Mouse (Mus musculus) intestine, embryonic 14.5 days (tissue): ENCODE data around the gene Agbl4. TPM values are rescaled to one million over a fixed set of nuclear protein-coding genes. Genes with fewer than 3 reads are reported as not detected.

Source experiments
- ATAC-seq: fragments of 200-750 bp; cut with Nextera tagmentation; replicated peaks from 2 replicates; pipeline ENCODE4 v1.8.0; 2017; ENCODE audit warnings: low read depth, moderate number of reproducible peaks, moderate TSS enrichment, moderate library complexity; ENCODE audit not compliant: low FRiP score, low TSS enrichment
- DNase-seq: peaks from one replicate; pipeline ENCODE4 v3.0.0-alpha.2; 2018; ENCODE audit warnings: low spot score
- H3K27ac ChIP-seq: fragments of 300-500 bp; sonication (generic); 2 replicates; pipeline ENCODE4 v1.5.1; 2014; ENCODE audit warnings: low read depth, mild to moderate bottlenecking, control low read depth
- H3K27me3 ChIP-seq: fragments of 300-500 bp; sonication (generic); replicated peaks from 2 replicates; pipeline ENCODE4 v1.6.1; 2014; ENCODE audit warnings: low read length, control low read depth; ENCODE audit not compliant: control insufficient read depth, insufficient read depth
- H3K36me3 ChIP-seq: fragments of 300-500 bp; sonication (generic); 2 replicates; pipeline ENCODE4 v1.6.1; 2014; ENCODE audit warnings: low read length, control low read depth; ENCODE audit not compliant: control insufficient read depth, insufficient read depth
- H3K4me1 ChIP-seq: fragments of 300-500 bp; sonication (generic); replicated peaks from 2 replicates; pipeline ENCODE4 v1.6.1; 2014; ENCODE audit warnings: low read length, control low read depth, mixed read lengths; ENCODE audit not compliant: control insufficient read depth, insufficient read depth
- H3K4me2 ChIP-seq: fragments of 300-500 bp; sonication (generic); 2 replicates; pipeline ENCODE4 v1.6.1; 2014; ENCODE audit warnings: low read length
- H3K4me3 ChIP-seq: fragments of 300-500 bp; sonication (generic); 2 replicates; pipeline ENCODE4 v1.5.1; 2014; ENCODE audit warnings: low read depth, low read length, control low read depth, mixed read lengths
- H3K9ac ChIP-seq: fragments of 300-500 bp; sonication (generic); 2 replicates; pipeline ENCODE4 v1.6.1; 2014; ENCODE audit warnings: mild to moderate bottlenecking, low read length
- H3K9me3 ChIP-seq: fragments of 300-500 bp; sonication (generic); 2 replicates; pipeline ENCODE4 v1.6.1; 2016; ENCODE audit warnings: low read length, control low read depth; ENCODE audit not compliant: control insufficient read depth
- WGBS: fragments of 180-500 bp; shearing (Covaris S2); extraction: QIAGEN DNeasy Blood & Tissue Kit; methylation state at CpG from one replicate; pipeline ENCODE4 v1.1.7; 2014; 5-methylcytosine and 5-hydroxymethylcytosine counted together
- polyA plus RNA-seq: library from polyadenylated mRNA; unstranded; fragments of >200 nt; fragmentation: Nextera tagmentation; extraction: Ambion mirVana; gene quantifications from 2 replicates; pipeline ENCODE4 v1.2.1, GENCODE M21; 2014

The Agbl4 gene
- polyA plus RNA-seq, 1 experiment from 2014 or later: 0.39 TPM

- H3K36me3 ChIP-seq: no peaks in the 10 kb centered on the region
- H3K9ac ChIP-seq: no peak overlapping the region
- H3K4me1 ChIP-seq: no peaks in the 10 kb centered on the region
- 76% methylated on average over 4 of the region's 4 CpGs for WGBS
- H3K9me3 ChIP-seq: no peaks in the 10 kb centered on the region
- ATAC-seq (no peak), DNase-seq (no peak)
- no peaks in the 10 kb centered on the region for H3K27me3 ChIP-seq
- no peak overlapping the region for H3K4me2 ChIP-seq
- H3K27ac ChIP-seq: no peak overlapping the region
- H3K4me3 ChIP-seq: no peak overlapping the region
Observed at GRCm38 (mm10) chr4:110788596-110788995, 391.1 kb downstream of the Agbl4 start.

- 73% methylated on average over 4 of the region's 4 CpGs for WGBS
- no peak overlapping the region for H3K9ac ChIP-seq
Observed at GRCm38 (mm10) chr4:110799902-110800301, 402.4 kb downstream of the Agbl4 start.

GRCm38 (mm10) chr4:110810947-110811346, 413.5 kb downstream of the Agbl4 start:
- ATAC-seq (peak; percentile 66; the same call in 1 of the 2 replicates), DNase-seq (no peak)
- H3K27me3 ChIP-seq: no peaks in the 10 kb centered on the region
- no peak overlapping the region for H3K4me2 ChIP-seq
- H3K4me3 ChIP-seq: no peak overlapping the region
- WGBS: 68% methylated on average over 1 of the region's 1 CpGs
- H3K9me3 ChIP-seq: no peaks in the 10 kb centered on the region
- no peaks in the 10 kb centered on the region for H3K36me3 ChIP-seq
- no peak overlapping the region for H3K27ac ChIP-seq
- no peak overlapping the region for H3K9ac ChIP-seq
- H3K4me1 ChIP-seq: no peaks in the 10 kb centered on the region

More at GRCm38 (mm10) chr4:110799902-110800301, 402.4 kb downstream of the Agbl4 start:
- Histone ChIP-seq H3K9me3 (no peaks in the 10 kb centered on the region), H3K4me2 (no peak overlapping the region), H3K4me1 (no peaks in the 10 kb centered on the region), H3K4me3 (no peak overlapping the region), H3K27me3 (no peaks in the 10 kb centered on the region), H3K36me3 (no peaks in the 10 kb centered on the region), H3K27ac (no peak overlapping the region)
- no peak for DNase-seq
- no peak for ATAC-seq

- no peak for ATAC-seq
- WGBS: 52% methylated on average over 1 of the region's 1 CpGs
Observed at GRCm38 (mm10) chr4:110832776-110833175, 435.3 kb downstream of the Agbl4 start.

DNA sequence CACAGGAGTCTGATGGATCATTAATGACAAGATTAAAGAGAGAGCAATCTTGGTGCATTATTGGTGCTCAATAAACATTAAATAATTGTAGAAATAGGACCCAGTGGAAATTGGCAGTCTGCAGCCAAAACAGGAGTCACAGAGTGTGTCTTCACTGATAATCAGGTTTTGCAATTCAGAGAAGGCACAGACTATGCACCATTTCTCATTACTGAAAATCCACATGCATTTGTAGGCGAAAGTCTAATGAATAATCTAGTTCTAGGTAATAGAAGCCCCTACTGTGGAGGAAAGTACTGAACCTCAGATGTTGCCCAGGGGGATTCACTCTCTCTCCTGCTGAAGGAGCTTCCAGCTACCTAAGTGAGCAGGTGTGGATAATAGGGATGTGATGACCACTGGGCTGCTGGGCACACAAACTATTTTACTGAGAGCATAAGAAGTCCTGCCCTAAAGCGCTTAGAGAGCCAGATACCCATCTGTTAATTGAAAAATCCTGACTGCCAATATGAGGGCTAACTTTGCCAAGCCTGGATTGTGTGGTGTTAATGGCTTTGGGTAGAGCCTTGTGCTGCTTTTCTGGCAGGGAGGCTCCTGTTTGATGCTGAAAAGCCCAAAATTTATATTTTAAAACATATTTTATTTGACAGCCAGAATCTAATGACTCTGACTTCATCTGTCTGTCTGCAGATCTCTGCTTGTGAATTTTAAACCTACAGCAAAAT, 482.4 kb downstream of the Agbl4 start:
- H3K9me3 ChIP-seq: no peaks in the 10 kb centered on the region
- 86% methylated on average over 2 of the region's 2 CpGs for whole genome bisulfite sequencing
- no peak for DNase-seq

More at GRCm38 (mm10) chr4:110832776-110833175, 435.3 kb downstream of the Agbl4 start:
- H3K27me3 ChIP-seq: no peaks in the 10 kb centered on the region
- DNase-seq: no peak
- no peaks in the 10 kb centered on the region for H3K4me1 ChIP-seq
- H3K36me3 ChIP-seq: no peaks in the 10 kb centered on the region
- no peak overlapping the region for H3K9ac ChIP-seq
- H3K9me3 ChIP-seq: no peaks in the 10 kb centered on the region
- no peak overlapping the region for H3K27ac ChIP-seq
- no peak overlapping the region for H3K4me2 ChIP-seq
- no peak overlapping the region for H3K4me3 ChIP-seq

GRCm38 (mm10) chr4:110916061-110916460, 518.6 kb downstream of the Agbl4 start:
- no peaks in the 10 kb centered on the region for H3K36me3 ChIP-seq
- no peak for ATAC-seq
- no peaks in the 10 kb centered on the region for H3K27me3 ChIP-seq
- no peak overlapping the region for H3K4me3 ChIP-seq
- H3K9ac ChIP-seq: no peak overlapping the region
- no peaks in the 10 kb centered on the region for H3K4me1 ChIP-seq
- no peak overlapping the region for H3K4me2 ChIP-seq
- no peak overlapping the region for H3K27ac ChIP-seq
- DNase-seq: no peak
- no peaks in the 10 kb centered on the region for H3K9me3 ChIP-seq

More for the DNA sequence above, 482.4 kb downstream of the Agbl4 start:
- Histone ChIP-seq H3K4me3 (no peak overlapping the region), H3K27ac (no peak overlapping the region), H3K36me3 (no peaks in the 10 kb centered on the region), H3K27me3 (no peaks in the 10 kb centered on the region), H3K4me2 (no peak overlapping the region), H3K9ac (no peak overlapping the region), H3K4me1 (no peaks in the 10 kb centered on the region)
- ATAC-seq: no peak

DNA sequence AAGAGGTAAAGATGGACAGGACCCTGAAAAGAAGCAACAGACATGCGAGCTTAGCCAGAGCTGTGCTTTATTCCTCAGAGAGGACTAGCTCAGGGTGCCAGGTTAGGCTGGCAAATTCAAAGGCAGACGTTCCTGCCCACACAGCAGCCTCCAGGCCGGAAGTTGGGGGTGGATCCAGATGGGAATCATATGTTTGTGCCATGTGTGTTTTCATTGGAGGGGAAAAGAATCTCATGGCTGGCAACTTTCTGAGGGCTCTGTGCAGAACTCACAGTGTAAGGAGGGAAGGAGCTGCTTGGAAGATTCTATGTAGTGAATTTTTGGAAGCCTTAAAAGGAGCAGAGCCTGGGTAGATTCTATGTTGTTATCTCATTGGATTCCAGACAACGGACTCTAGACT, 519.1 kb downstream of the Agbl4 start:
- no peaks in the 10 kb centered on the region for H3K4me1 ChIP-seq
- H3K4me3 ChIP-seq: no peak overlapping the region
- ATAC-seq (no peak), DNase-seq (no peak)
- H3K36me3 ChIP-seq: no peaks in the 10 kb centered on the region
- no peaks in the 10 kb centered on the region for H3K9me3 ChIP-seq
- H3K27me3 ChIP-seq: no peaks in the 10 kb centered on the region
- H3K4me2 ChIP-seq: no peak overlapping the region
- WGBS: 46% methylated on average over 4 of the region's 4 CpGs
- no peak overlapping the region for H3K27ac ChIP-seq
- no peak overlapping the region for H3K9ac ChIP-seq

DNA sequence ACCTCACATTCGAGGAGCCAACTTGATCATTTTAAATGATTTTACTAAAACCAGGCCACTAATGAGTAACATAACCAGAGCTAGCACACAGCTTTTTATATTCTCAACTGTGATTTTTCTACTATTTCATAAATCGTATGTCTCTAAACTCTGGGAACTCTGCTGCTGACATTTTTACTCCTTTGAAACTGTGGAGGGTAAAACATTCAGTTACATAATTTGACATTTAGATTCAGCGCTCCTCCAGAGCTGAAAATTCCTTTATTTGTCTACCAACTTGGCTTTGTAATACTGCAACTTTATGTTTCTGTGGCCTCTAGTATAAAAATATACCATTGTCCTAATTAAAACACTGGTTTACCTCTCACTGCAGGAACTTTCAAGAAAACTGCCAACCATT, 523.6 kb downstream of the Agbl4 start:
- WGBS: 78% methylated on average over 3 of the region's 3 CpGs
- no peak overlapping the region for H3K27ac ChIP-seq
- no peaks in the 10 kb centered on the region for H3K27me3 ChIP-seq
- ATAC-seq (no peak), DNase-seq (no peak)
- no peak overlapping the region for H3K4me3 ChIP-seq
- H3K4me2 ChIP-seq: no peak overlapping the region
- no peaks in the 10 kb centered on the region for H3K36me3 ChIP-seq
- H3K9me3 ChIP-seq: no peaks in the 10 kb centered on the region
- H3K4me1 ChIP-seq: no peaks in the 10 kb centered on the region
- H3K9ac ChIP-seq: no peak overlapping the region

- DNase-seq (no peak), ATAC-seq (no peak)
- Histone ChIP-seq H3K27me3 (no peaks in the 10 kb centered on the region), H3K9ac (no peak overlapping the region), H3K27ac (no peak overlapping the region), H3K4me1 (no peaks in the 10 kb centered on the region), H3K36me3 (no peaks in the 10 kb centered on the region), H3K4me3 (no peak overlapping the region), H3K4me2 (no peak overlapping the region), H3K9me3 (no peaks in the 10 kb centered on the region)
- WGBS: 80% methylated on average over 2 of the region's 2 CpGs
Observed at GRCm38 (mm10) chr4:111001641-111002040, 604.2 kb downstream of the Agbl4 start.
